Mouse (Mus musculus) brain, embryonic 18.5 days (tissue): ENCODE measurements around the gene Wdr38.
A peak's percentile ranks its signal among the peaks of the same experiment; 100 is the strongest.
"Not testable (repeated sequence)": the region's sequence is repeated elsewhere in the genome, so short reads cannot be mapped to it uniquely, and the experiment has no call there.

Source experiments
- DNase-seq: peaks from one replicate; pipeline ENCODE4 v3.0.0-alpha.2; 2012; ENCODE audit warnings: low read depth, low spot score

Gene Wdr38

DNA sequence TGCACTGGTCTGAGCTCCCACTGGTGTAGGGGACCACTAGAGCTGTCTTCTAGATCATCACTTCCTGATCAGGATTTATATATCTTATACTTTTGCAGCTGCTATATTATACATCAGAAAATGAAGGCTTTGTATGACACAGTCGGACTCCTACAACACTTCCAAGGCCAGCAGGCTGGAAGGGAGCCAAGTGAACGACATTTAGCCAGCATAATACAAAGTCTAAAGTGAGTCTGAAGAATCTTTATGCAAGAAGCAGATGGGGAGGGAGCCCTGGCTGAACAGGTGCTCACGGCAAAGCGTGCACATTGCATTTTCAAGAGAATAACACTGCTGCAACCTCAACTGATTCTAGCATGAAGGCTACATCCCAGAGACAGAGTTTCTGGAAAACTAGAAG lies 4.8 kb upstream of the Wdr38 start:
- DNase-seq = no peak

DNA sequence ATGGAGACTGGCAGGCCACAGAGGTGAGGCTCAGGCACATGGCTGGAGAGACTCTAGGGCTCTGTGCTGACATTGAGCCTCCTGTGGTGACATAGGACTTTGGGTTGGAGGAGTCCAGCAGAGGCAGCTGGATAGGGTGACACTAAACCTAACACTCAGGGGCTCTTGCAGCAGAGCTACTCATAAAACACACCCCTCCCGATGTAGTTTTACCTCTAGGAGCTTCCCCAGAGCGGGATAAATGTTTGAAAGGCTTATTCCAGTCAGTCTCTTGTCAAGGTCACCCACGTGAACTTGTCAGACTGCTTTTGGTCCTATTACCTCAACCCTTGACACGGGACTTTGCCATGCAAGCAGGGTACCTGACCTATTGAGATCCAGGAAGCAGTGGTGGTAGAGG lies 2.1 kb downstream of the Wdr38 start:
- DNase-seq = no peak

DNA sequence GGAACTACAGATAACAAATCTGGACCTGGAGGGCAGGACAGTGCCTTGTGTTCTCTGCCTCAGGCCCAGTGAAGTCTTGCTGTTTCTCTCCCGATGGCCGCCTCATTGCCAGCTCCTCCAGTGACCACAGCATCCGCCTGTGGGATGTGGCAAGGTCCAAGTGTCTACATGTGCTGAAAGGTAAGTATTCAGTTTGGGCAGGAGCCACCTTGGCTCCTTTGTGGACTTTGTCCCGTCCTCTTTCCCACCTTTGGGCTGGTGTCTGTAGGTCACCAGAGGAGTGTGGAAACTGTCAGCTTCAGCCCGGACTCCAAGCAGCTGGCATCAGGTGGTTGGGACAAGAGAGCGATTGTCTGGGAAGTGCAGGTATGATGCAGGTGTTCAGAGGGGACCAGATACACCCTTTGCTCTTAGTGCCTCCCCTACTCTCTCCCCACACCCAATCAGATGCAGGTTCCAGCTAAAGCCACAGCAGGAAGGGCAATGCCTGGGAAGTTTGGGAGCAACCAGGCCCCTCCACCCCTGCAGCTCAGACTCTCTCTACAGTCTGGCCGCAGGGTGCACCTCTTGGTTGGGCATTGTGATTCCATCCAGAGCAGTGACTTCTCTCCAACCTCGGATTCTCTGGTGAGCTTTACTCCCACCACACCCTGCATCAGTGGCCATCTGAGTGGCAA lies 2.8 kb downstream of the Wdr38 start:
- DNase-seq = no peak

DNA sequence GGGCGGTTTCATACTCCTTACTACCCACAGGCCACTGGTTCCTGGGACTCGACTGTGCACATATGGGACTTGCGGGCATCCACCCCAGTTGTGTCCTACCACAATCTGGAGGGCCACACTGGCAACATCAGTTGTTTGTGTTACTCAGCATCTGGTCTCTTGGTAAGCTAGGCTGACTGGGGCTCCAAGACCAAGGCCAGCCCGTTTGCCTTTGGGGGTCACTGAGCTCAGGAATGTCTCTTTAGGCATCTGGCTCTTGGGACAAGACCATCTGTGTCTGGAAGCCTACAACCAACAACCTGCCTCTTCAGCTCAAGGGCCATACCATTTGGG lies 3.3 kb downstream of the Wdr38 start:
- DNase-seq = no peak

DNA sequence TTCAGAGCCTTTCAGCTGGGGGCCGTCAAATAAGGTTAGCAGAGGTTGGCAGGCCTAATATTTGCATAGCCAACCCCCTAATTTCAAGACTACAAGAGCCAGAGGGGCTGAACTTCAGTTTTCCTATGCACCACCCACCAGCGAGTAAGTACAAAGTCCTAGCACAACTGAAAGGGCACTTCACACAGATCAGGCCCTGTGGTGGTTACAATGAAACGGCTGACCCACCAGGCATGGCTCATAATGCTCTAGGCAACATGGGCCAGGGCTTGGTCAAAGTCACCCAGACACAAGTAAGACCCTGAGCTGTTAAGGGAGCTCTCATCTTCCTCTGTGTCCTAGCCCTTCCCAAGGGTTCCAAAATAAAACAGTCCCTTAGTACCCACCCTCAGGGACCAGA lies 4.6 kb downstream of the Wdr38 start:
- no peak for DNase-seq

DNA sequence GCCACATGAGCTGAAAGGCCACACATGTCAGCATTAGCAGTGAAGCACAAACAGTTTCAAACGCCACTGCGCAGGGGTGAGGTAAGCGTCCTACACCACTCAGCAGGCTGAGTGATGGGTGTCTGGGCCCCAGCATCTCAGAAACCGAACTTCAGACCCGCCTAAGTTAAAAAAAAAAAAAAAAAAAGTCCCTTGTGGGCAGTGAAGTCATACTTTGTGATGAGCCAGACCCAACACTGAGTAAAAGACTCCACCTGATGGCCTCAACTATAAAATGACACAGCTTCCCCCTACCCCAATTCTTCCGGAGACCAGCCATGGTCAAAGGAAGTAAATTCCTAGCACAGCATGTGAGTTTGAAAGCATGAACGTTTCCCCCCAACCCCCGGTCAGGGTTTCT lies 5.8 kb downstream of the Wdr38 start:
- DNase-seq = no peak

DNA sequence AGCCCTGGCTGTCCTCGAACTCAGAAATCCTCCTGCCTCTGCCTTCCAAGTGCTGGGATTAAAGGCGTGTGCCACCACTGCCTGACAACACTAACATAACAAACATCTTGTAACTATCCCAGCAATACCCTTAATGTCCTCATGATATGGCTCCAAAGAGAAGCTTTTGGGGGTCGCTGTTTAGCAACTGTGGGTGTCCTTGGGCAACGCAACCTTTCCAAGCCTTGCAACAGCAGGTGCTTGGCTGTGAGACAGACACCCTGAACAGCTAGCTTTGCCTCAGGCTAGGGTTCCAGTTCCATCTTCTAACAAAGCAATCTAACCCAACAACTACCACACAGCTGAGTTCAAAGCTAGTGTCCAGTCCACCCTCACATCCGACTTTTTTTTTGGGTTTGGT lies 6.2 kb downstream of the Wdr38 start:
- no peak for DNase-seq

DNA sequence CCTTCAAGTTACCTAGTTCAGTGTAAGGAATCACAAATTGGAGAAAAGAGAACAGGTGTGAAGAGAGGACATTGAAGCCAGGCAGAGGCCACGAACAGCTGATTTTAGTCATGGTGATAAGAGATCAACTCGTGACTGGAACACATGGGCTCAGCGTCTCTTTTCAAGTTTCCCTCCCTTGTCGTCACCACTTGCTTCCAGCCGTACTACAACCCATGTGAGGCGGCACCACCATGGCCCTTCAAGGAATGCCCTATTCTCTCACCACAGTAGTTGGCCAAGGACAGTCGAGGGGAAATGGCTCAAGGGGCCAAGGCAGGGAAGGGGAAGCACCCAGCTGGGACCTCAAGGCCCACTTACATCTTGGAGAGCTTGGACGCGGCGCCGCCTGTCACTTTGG lies 7.1 kb downstream of the Wdr38 start:
- DNase-seq = no peak

DNA sequence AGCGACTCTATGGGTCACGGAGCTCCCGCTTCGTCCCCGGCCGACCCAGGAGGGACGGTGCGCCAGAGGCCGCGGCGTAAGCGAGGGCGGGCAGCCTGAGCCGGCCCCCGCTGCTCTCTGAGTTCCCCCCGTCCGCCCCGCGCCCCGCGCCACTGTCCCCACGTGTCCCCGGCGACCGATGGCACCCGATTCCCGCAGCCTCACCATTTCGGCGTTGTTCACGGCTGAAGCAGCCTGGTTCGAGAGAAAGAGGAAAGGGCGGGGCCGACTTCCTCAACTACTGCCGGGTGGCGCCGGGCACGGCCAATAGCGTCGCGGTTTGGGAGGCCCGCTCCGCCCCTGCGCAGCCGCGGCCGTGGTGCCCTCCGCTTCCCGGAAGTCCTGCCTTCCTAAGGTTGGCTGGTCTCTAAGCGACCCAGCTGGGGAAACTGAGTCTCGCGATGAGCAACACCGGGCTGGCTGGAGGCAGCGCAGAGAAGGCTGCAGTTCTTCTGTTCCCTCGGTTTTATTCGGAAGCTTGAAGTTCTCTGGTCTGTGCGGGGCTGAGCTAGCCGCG lies 7.7 kb downstream of the Wdr38 start, which contains the start of gene Arpc5l:
Gene Arpc5l (plus strand): TSS at position 469 of the 556 bp plus-strand sequence.
- DNase-seq = peak; percentile 86

DNA sequence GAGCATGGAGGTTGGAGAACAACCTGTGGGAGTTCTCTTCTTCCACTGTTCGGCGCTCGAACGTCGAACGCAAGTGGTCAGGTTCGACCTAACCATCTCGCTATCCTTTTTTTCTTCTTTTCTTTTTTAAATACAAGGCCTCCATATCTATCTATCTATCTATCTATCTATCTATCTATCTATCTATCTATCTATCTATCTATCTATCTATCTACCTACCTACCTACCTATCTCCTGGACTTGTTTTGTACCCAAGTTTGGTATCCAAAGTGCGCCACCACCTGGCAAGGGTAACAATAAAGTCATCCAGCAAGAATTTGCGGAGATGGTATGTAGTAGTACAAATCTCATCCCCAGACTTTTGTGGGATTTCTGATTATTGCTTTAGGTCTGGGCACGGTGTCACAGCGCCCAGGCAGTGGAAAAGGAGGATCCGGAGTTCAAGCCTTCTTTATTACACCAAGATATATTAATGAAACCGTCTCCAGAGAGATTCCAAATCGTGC lies 8.4 kb downstream of the Wdr38 start, which contains the start of gene Rpl35:
Gene Rpl35 (minus strand): TSS at position 51 of the 506 bp plus-strand sequence.
- no peak for DNase-seq

DNA sequence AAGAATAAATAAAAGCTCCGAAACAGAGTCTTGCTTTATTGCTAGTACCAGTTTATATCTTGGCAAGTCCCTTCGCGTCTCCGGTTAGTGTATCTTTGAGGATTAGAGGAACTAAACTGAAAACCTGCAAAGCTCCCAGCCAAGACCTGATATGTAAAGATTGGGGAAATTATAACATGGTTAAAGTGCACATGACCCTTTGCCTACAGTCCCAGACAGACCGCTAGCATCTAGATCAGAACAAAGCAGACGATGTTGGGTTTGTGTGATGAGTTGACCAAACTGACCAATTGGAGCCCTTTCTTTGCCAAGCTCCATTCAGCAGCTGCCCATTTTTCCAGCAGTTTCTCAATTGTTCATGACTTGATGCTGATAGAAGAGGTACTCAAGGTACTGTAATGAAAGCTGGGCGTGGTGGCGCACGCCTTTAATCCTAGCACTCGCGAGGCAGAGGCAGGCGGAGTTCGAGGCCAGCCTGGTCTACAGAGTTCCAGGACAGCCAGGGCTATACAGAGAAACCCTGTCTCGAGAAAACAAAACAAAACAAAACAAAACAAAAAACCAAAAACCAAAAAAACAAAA lies 9.0 kb downstream of the Wdr38 start:
- DNase-seq = no peak

DNA sequence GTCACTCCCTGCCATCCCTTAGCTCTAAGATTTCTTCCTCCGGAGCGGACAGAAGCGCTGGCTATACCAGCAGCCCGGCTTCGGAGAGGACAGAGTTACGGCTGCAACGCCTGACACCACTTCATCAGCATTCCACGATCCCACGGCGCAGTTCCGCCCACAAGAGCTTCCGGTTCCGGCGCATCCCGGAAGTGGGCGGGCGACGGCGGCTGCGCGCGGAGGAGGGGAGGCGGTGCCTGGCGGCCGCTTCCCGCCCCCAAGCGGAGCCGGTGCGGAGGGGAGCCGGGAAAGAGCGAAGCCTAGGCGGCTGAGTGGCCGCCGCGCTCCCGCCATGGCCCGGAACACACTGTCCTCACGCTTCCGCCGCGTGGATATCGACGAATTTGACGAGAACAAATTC lies 10.6 kb downstream of the Wdr38 start:
- peak; percentile 83 for DNase-seq

DNA sequence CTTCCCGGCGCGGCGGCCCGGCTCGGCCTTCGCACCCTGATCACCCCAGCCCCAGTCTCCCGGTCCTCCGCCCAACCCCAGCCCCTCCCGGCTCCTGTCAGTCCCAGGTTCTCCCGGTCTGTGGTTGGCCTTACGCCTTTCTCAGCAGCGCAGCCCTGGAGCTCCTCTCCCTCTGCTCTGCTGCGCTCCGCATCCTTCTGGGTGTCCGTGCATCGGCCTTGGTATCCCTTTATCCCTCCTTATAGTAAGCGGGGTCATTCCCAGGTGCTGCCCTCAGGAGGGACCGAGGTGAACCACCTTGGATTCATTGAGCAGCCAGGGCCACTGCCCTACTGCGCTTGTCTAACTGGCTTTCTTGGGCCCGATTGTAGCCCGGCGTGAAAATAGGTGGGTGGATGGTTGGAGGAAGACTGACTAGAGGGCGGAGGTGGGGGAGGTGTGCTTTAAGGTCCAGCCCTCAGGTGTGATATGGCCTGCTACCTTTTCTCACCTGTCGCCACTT lies 11.1 kb downstream of the Wdr38 start:
- no peak for DNase-seq

DNA sequence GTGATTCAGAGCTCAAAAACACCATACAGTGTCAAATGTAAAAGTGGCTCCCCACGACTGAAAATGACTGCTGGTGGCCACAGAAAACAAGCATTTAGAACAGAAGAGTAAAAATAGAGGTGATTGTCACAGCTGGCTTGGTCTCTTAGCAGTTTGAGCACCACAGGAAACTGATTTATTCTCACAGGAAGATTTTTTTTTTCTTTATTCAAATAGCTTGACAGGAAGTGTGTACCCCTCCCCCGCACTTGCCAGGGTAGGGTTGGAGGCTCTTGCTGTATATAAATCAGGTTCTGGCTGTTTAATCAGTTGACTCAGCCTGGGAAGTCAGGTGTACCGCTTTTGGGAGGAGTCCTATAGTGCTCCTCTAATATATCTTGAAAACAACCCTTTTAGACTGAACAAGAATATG lies 11.7 kb downstream of the Wdr38 start:
- no peak for DNase-seq

DNA sequence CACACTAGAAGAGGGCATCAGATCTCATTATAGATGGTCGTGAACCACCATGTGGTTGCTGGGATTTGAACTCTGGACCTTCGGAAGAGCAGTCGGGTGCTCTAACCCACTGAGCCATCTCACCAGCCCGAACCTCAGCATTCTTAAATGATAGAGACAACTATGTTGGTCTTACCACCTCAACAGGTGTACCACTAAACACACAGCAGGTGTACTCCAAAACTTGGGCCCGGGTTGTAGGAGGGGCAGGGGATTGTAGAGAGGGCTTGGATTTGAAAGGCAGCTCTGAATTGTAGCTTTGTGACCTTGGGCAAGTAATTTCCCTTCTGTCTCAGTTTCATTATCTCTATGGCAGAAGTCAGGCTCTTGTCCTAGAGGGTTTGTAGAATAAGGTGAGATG lies 12.9 kb downstream of the Wdr38 start:
- not testable (repeated sequence) for DNase-seq

DNA sequence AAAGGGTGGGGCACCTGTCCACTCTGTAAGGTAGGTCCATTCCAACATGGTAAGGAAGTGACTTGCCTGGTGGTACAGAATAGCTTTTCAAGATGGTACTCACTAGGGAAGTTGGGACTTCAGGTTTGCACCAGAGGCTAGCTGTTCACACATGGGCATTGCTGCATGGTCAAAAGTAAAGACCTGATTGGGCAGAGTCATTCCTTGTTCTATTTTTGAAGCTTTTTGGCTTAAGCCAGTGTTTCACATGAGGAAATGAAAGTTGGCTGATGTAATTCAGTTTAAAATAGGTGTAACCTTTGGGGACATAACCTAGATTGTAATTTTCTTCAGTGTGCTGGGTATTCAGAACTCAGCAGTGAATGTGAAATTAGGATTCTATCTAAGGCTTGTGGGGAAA lies 14.0 kb downstream of the Wdr38 start:
- DNase-seq = no peak

DNA sequence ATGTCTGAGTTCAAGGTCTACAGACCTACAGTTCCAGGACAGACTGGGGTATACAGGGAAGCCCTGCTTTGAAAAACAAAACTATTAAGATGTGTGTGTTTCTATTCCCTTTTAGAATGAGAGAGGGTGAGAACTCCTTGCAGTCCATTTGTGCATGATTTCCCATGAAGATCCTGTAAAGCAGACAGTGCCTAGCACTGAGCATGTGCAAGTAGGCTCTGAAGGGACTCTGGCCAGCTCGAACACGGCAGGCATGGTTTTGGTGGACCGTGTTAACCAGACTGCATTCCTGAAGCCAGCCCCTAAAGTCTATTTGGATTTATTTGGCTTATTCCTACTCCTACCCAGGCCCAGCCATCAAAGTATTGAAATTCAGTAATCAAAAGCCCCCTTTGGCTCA lies 14.7 kb downstream of the Wdr38 start:
- no peak for DNase-seq

DNA sequence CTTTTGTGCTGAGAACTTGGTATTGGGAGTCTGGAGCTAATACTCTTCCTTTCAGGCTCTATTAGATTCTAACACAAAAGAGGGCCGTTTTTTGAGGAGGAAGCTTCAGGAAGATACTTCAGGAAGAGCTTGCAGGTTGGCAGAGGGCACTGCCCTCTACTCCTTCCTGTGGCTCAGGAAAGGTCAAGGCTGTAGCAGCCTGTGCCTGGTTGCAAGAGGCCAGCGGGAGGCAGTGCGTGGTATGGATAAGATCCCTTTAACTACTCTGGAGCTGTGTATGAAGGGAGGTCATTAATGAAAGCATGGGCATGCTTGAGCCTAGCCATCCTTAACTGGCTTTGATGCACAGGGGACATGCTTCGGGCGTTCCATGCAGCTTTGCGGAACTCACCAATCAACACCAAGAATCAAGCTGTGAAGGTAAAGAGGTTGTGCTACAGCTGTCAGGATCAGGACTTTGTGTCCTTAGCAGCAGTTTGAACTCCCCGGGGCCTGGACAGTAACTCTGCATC lies 15.5 kb downstream of the Wdr38 start:
- no peak for DNase-seq

DNA sequence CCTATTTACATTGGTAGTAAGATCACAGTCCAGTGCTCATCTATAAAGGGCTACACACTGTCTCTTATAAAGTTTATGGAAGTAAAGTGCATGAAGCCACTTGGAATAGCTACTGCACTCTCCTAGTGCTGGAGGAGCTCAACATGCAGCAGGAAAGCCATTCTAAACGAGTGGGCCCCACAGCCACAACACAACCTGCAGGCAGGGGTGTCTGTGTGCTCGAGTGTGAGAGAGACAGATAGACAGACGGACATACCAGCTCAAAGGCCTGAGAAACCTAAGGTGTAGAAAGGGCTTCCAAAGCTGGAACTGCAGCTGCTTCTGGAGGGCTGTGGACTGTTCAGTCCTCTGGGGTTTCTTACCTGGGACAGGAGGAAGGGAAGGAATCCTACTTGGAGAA lies 19.3 kb downstream of the Wdr38 start:
- no peak for DNase-seq

DNA sequence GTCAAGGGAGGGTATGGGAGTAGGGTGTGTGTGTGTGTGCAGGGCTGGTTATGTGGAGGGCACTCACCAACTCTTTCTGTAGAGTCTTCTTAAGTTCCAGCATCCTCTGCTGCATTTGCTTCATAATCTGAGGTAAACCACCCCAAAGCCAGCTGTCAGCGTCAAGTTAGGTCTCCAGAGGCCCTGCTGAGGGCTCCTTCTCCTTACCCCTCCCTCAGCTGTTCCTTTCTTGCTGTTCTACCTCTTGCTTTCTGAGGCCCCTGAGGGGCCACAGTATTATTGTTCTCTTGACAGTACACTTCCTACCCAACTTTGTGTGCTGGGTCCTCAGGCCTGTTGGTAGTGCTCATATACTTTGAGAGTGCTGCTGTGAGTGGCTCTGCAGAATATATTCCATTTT lies 22.7 kb downstream of the Wdr38 start:
- DNase-seq = no peak

DNA sequence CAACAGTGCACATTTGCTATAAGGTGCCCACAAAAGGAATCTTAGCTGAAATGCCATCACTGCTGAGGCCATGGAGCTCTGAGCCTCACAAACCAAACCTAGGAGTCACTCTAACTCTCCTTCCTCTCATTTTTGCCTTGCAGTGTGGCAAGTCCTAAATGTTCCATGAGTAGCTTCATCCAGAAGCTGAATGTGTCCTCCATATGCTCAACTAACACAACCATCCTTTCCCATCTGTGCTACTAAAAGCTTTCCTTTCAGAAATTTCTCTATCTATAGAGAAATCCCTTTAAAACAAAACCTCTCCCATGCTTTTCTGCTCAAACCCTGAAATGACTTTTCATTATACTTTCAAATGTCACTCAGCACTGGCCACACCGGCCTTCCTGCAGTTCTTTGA lies 34.3 kb downstream of the Wdr38 start:
- DNase-seq = no peak

DNA sequence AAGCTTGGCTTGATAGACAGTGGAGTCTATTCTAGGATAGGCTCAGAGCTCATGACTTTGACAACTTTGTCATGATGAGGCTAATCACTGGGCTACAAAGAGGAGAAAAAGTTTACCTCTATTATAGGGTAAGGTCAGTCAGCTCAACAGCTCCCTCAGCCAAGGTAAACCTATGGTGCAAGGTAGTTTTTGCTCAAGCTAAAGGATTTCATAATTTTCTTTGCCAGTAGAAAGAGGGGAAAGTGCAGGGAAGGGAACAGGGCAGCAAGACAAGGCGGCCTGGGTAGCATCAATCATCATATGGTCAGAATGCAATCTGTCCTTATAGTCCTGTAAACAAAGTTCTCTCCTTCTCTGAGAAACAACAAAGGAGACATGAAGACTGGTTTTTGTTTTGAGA lies 42.9 kb downstream of the Wdr38 start:
- no peak for DNase-seq

DNA sequence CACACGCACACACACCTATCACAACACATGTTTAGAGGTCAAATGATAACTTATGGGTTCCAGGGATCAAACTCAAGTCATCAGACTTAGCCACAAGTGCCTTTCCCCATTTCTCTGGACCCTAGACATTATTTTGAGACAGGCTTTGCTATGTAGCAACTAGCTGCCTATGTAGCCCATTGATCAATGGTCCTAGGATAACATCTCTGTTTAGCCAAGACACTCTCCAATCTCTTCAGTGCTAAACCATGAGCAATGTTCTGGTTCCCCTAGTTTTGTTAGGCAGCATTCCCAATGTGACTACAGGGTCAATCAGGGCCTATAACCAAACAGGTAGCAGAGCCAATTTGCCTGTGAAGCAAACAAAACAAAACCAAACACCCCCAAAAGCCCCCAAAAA lies 51.2 kb downstream of the Wdr38 start:
- DNase-seq = no peak
